Mouse (Mus musculus) layer of hippocampus, postnatal 14 days (tissue): ENCODE data around the gene Slc6a6. TPM values are rescaled to one million over a fixed set of nuclear protein-coding genes. Genes with fewer than 3 reads are reported as not detected.

Experiments
- DNase-seq, 2 experiments: peaks; one replicate each; pipeline ENCODE4 v3.0.0; 2021 to 2022; ENCODE audit warnings: low spot score in 2 of 2, mixed read lengths in 1 of 2
- total RNA-seq, 2 experiments: library from RNA; stranded (reverse); gene quantifications; 2 replicates each; pipeline ENCODE4 v1.2.3; 2021

Gene Slc6a6
- total RNA-seq, 2 experiments from 2014 or later, result 149 to 151 TPM

DNA sequence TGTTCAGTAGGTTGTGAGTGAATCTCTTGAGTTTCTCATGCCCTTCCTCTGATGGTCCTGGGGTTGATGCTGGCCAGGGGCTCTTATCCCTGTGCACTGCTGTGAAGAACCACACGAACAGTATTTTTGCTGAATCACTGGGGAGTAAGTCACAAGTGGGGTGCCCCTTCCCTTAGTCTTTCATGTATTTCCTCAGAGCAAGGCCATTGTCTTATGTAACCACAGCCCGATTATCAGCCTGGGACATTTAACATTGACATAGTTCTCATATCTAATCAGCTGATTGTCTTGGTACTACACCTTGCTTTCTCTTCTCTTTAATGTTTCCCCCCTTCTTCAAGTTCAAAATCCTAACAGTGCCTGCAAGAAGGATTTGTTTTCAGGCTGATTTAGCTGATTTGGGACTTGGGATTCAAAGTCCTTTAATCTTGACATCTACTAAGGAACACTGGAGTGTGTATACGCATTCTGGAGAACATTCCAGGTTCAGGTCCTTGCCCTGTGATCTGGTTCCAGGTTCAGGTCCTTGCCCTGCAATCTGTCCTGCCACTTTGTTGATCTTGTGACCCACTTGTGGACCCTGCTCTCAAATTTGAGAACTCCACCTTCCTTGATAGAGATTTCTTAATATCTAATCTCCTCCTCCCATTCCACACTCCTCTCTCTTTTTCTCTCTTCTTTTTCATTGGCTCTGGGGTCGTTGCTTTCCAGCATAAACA, 15.8 kb downstream of the Slc6a6 start:
- DNase-seq, result no peak

DNA sequence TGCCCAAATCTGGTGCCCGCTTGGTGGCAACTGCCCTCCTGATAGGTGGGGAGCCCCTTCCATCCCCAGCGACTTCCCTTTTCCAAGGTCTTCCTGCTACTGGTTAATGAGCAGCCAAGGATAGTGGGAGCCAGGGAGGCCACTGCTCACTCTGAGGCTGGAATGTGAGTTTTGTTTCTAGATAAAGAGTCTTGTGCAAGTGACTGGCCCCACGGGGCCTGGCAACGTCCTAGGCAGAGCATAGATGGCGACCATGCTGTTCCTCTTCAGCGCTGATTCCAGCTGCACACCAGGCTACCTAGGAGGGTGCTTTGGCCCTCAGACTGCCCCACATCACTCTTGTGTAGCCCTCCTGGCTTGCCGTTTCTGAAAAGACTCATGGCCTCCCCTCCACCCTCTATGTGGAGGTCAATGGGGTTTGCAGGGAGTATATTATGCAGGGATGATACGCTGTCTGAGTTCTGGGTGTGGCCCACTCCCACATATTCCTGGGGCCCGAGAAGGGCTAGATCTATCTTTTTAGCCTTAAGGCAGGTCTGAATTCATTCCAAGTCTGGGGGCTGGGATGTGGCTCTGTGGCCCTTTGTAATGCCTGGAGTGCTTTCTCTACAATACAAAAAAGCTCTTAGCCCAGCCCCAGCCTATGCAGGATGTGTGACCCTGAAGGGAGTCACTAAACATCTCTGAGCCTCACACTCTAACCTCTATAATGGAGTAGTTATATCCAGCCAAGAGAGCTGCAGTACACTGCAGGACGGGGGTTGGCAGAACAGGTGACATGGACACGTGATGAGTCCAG, 17.2 kb downstream of the Slc6a6 start:
- DNase-seq, result no peak

DNA sequence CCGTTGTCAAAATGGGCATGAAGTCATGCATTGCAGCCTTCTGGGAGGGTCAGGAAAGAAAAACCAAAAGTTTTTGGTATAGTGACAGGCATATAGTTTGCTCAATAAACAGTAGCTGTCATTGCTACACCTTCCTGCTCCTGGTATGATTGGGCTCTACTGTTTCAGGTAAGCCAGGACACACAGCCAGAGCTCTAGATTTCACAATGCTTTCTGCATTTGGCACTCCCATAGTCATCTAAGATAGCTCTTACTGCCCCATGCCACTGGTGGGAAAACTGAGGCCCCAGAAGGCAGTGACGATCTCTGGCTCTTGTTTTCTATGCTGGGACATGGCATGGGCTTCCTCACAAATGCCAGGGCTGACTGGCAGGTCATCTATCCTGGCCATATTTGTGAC, 19.6 kb downstream of the Slc6a6 start:
- DNase-seq, result no peak

DNA sequence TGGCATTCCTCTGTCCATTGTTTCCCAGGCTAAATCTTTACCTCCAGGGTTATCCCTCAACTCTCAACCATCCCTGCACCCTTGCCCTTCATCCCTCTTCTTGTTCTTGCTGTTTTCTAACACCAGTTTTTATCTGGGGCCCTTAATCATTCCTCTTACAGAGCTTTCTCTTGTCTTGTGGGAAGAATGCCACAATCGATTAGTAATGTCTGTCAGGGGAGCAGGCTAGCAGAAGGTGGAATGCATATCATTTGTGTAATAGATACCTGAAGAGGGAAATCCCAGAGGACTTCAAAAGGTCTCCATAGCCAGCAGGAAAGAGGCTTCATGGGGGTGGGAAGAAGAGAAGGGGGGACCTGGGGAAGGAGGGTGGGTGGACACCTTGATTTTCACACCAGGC, 20.6 kb downstream of the Slc6a6 start:
- DNase-seq, result no peak

DNA sequence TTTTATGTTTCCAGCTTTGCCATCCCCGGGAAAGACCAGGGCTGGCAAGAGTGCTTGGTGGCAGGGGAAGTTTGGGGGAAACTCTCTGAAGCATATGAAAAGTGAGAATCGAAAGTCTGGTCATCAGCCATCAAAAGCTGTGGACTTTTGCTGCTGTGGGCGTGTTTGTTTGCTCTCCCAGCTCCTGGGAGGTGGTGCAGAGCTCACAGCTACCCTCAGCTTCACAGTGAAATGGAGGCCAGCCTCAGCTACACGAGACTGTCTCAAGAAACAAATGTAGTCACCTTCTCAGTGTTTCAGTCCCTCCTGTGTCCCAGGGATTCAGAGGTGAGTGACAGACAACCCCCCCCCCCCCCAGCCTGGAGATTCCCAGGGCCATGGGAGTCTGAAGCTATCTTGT, 21.8 kb downstream of the Slc6a6 start:
- DNase-seq, result no peak

DNA sequence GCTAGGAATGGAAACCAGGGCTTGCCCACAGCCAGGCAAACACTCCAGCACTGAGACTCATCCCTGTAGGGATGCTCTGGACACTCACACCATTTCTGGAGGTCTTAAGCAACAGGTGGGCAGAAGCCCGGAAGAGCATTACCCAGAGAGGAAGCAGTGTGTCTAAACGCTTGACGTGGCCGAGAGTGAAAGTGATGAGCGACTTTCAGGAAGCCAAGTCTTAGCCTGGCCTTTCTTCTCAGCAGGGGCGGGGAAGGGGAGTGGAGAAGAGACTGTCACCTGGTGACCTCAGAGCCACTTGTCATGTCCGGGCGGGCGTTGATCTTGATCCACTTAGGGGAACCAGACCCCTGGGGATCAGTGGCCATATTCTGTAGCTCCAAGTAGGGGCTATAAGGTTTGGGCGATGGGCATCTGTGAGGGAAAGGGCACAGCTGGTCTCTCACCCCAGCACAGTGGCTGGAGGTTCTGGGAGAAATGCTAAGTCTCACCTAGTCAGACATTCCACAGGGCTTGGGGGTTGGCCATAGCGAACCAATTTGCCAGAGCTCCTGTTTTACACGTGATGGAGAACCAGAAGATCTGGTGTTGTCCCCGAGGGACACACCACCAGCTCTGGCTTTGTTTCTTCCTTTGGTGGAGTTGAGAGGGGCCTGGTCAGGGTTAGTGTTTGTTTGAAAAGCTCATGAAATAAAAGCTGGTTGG, 22.4 kb downstream of the Slc6a6 start:
- no peak for DNase-seq

DNA sequence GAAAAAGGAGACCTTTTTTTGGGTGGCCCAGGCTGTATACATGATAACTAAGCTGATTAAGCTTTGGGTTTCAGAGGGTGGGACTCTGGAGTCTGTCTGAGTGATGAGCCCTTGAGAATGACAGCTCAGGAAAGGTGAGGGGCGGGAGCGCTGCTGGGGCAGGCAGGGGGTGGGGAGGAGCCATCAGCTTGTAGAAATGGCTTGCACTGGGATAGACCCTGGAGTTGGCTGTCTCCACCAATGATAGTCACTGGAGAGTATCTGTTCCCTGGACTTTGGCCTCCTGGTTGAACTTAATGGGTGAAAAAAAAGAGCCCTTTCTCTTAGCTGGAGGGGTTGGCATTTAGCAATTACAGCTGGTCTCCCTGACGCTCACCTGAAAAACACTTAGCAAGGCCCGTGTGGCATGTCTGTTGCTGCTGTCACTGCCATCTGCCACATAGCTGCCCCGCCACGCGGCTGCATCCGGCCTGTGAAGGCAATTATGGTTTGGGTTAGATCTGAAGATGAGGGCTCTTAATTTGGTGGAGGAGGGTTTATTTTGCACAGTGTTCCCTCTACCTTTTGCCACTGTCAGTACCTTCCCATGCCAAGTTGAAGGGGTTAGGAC, 23.5 kb downstream of the Slc6a6 start:
- DNase-seq, result peak in 1 of 2 experiments; percentile 44

DNA sequence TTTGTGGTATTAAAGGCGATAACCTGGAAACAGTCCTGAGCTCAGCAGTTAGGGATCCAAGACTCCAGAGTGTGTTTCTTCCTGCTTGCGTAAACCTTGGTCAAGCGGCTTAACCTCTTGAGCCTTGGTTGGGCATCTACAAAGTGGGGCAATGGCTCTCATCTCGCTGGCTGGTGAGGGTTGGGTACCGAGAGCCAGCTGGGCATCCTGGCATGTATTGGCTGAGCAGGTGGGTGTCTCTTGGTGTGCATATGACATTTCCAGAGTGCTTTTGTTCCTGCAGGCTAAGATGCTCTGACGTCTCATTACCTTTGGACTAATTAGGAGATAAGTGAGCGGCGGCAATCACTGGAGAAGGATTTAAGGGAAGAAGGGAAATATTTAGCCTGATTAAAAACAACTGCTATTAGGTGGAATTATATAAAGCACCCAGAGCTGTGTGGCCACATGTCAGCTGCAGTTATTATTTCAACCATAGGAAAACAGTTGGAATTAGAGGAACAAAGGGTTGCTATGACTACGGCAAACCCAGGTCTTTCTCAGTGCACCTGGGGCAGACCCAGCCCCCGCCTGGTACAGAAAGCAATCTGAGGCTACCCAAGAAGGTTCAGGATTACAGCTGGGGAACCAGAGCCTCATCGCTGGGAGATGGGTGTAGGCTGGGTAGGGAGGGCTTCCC, 24.2 kb downstream of the Slc6a6 start:
- DNase-seq, result peak in 1 of 2 experiments; percentile 39

DNA sequence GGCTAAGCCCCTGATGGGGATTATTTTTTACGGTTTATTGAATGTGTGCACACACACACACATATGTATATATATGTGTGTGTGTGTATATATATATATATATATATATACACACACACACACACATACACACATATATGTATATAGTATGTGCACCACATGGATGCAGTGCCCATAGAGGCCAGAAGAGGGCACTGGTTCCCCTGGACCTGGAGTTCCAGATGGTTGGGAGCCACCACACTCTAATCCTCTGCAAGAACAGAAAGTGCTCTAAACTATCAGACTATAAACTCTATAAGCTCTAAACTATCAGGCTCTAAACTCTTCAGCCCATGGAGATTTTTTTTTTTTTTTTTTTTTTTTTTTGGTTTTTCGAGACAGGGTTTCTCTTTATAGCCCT, 25.1 kb downstream of the Slc6a6 start:
- no peak for DNase-seq

DNA sequence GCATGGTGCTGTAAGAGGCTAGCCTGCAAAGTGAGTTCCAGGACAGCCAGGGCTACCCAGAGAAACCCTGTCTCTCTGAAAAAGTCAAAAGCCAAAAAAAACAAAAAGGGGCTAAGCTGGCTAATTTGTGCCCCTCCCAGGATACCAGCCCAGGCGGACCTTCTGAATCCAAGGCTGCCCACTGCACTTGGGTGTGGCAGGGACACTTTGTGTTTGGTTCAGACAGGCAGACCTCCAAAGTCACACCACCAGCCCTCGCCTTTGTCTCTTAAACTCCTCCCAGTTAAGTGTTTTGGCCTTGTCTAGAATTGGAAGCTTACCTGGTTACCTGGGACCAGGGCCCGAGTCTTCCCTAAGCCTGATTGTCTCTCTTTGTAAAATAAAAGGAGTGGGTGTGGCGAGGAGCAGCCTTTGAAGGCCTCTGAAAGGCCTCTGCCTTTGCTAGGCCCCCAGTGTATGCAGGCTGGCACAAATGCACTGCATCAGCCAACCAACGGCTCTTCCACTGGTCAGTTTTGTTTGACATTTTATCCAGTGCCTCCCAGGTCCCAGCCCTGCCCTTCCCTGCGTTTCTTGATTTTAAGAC, 26.6 kb downstream of the Slc6a6 start:
- no peak for DNase-seq

DNA sequence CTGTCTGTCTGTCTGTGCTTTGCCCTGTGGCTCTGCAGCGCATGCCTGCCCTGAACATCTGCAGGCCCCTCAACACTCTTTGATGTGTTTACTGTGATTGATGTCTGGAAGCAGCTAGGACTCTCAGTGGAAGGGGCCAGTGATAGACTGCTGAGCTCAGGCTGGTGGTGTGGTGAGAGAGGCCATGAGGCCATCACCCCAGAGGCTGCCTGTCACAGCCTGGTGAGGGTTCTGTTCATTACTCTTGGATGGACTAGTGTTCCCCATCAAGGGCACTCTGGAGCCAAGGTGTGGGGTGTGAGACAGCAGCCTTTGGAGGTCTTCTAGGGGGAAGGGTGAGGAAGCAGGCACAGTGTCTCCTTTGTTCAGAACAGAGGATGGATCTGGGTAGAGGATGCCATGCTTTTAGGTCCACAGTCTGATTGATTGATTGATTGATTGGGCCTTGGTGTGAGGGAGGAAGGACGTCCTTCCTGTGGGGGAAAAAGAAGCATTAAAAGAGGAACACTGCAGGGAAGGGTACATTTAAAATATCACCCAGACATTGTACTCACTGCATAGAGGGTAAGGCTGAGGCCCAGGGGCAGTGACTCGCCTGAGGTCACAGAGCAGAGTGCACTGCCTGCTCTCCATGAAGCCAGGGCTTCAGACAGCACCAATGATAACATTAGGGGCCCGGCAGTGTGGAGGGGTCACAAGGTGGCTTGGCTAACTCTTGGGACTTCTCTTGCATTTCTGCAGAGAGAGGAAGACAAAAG, 28.4 kb downstream of the Slc6a6 start:
- DNase-seq, result no peak

DNA sequence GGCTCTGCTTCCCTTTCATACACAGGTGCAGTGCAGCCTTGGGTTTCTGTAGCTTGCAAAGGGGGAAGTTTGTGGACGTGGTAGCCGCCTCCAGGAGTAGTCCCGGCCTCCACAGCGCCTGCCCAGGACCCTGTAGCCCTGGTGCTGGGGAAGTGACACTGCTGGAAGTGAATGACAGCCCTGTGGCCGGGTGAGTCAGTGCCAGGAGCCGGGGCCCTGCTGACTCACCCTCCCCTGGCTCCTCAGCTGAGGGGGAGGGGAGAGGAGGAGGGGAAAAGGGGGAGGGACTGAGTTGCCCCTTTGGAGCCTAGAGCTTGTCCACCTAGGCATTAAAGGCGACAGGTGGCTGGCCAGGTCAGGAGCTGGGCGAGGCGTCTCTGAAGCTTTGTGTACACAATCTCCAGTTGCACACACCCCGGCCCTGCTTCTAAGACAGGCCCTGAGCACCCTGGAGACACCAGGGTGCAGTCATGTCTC, 29.0 kb downstream of the Slc6a6 start:
- no peak for DNase-seq

DNA sequence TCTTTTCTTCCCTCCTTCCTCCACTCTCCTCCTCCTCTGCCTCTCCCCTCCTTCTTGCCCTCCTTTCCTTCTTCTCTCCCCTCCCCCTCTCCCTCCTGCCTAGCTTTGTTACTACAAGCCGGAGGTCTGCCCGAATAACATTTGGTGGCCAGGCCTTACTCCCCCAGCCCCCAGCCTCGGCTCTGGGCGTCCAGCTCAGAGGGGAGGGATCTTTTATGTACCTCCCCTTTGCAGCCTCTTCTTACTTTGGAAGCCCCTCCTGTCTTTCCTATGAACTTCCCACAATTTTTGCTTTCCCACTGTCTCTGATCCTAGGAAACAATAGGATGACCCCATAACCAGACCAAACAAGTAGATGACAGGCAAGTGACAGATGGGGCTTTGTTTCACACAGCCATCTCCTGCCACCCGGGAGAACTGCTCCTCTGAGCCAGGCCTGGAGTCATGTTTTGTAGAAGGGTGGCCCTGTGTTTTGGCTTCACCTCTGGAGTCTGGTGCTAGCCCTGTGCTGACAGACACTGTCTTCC, 29.6 kb downstream of the Slc6a6 start:
- DNase-seq, result no peak

DNA sequence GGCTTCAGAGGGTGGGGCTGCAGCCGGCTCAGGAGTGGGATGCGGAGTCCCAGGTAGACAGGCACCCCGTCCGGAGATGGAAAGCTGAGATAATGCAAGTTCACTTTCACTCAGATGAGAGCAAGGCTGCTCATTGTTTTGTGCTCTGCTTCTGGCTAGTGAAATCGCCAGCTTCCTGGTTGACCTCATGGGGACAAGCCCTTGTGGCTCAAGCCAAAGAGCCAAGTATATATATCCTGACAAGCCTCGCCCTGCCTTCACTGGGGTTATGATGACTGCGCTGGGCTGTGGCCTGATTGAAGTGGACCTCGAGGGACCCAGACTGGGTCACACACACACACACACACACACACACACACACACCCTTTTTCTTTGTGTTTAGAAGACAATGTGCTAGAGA, 31.2 kb downstream of the Slc6a6 start:
- DNase-seq, result no peak

DNA sequence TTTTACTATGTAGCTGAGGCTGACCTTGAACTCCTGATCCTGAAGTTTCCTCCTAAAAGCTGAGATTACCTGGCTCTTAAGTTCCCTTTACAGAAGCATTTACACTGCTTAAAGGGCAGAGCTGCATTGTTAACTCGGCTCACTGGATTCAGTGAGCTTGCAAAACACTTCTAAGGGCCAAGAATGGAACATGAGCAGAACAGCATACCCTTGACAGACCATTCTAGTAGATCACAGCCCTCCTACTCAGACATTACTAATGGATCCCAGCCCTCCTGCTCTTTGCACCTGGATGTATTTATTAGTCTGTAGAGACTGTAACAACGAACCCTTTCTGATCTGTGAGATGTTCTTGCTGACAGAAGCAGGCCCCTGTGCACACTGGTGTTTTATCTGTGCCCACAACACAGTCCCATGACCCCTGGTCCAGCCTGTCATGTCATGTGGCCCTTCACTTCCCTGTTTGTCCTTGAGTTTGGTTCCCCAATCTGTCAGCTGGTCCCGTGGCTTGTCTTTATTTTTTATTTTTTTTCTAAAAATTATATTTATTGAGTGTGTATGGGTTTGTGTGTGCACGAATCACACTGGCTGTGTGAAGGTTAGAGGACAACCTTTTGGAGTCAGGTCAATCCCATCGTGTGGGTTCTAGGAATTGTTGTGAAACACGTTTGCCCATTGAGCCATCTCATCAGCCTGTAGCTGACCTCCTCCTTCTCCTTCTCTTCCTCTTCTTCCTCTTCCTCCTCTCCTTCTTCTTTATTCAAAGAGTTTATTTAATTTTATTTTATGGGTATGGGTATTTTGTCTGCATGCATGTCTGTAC, 32.3 kb downstream of the Slc6a6 start:
- no peak for DNase-seq

DNA sequence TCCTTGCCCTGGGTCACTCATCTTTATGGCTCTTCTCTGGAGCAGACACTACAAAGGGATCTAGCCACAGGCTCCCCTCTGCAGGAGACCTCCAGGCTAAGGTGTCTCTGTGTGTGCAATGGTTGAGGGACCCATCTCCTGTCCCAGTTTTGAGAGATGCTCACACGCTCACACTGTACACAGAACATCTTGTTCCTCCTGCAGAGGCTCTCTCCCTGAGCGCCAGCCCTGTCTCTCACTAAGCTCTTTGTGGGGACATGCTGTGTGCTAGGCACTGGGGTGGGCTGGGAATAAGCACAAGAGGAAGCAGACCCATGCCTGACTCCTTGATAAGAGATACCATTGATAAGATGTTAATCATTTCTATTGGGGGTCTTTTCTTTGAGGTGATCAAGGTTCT, 34.2 kb downstream of the Slc6a6 start:
- no peak for DNase-seq

DNA sequence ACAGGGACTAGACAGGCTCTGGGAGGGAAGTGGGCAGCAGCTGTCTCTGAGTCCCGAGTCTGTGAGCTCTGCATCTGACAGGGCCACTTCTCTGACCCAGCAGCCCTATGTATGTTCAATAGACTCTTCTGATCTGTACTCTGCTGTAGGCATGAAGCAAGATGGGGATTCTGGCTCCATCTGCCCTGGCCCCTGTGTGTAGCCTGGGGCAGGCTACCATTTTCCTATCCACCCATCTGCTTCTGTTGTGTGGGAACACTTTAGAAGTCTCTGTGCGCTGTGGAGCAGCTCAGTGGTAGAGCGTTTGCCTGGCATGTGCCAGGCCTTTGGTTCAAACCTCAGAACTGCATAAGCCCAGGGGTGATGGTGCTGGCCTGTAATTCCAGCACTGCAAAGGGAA, 34.8 kb downstream of the Slc6a6 start:
- no peak for DNase-seq

DNA sequence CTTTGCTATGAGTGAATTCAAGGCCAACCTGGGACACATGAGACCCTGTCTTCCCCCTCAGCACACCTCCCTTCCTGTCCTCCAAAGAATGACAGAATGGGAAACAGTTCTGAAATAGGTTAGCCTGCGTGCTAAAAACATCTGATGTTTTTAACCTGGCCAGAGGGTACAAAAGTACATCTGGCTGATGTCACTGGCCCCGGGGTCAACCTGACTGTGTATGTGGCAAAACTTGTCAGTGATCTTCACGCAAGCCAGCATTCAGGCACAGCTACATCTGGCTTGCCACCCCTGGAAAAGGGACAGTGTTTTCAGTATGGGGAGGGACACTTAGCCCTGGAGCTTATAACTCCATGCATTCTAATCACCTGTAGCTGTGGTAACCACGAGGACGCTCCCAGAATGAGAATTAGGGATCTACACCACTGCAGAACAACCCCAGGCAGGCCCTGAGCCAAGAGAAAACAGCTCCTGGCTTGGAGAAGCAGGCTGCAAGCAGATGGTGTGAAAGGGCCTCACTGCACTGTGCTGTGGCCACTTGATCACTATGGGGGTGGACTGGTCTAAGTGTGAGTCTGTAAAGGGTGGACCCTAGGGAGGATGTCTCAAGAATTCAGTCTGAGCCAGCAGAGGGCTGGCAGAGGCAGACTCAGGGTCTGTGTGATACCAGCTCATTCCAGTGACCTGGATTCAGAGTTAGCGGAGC, 35.3 kb downstream of the Slc6a6 start:
- DNase-seq, result peak; percentile 62 to 73
